Mouse (Mus musculus): ENCODE measurements around the gene Sept10. TPM values are rescaled to one million over a fixed set of nuclear protein-coding genes. Genes with fewer than 3 reads are reported as not detected.
A peak's percentile ranks its signal among the peaks of the same experiment; 100 is the strongest.

Gene Sept10
- polyA plus RNA-seq, 2 experiments = 40.1 to 48.8 TPM

DNA sequence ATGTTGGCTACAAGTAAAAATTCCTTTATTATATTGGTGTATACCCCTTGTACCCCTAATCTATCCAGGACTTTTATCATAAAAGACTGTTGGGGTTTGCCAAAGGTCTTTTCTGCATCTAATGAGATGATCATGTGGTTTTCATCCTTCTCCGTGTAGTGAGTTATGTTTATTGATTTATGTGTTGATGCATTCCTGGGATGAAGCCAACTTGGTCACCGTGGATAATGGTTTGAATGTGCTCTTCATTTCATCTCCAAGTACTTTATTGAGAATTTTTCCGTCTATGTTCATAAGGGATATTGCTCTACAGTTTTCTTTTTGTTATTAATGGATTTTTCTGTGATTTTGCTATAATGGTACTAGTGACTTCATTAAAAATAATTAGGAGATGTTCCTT, 27.9 kb upstream of the Sept10 start:
- Histone ChIP-seq H3K4me1 (ENCODE audit: control insufficient read depth, insufficient read depth, low read length) (peaks cover 6% of the 10 kb centered on the region; the same call in 1 of the 2 replicates), H3K4me3 (replicated peaks; ENCODE audit: low read length) (no peak overlapping the region), H3K4me2 (replicated peaks; ENCODE audit: low read depth, low read length, severe bottlenecking) (no peak overlapping the region), H3K9me3 (ENCODE audit: control insufficient read depth, low read length) (peaks cover 4% of the 10 kb centered on the region; the same call in 1 of the 2 replicates), H3K9ac (ENCODE audit: low read depth, low read length, severe bottlenecking) (no peak overlapping the region), H3K27ac (replicated peaks; ENCODE audit: low read depth, low read length) (no peak overlapping the region), H3K36me3 (ENCODE audit: control insufficient read depth, insufficient read depth, low read length) (no peaks in the 10 kb centered on the region), H3K27me3 (ENCODE audit: control insufficient read depth, insufficient read depth, low read length) (no peaks in the 10 kb centered on the region)
- ATAC-seq (ENCODE audit: low FRiP score, low read depth) = no peak
- TF ChIP-seq POLR2A (IDR thresholded peaks at IDR 0.05; ENCODE audit: borderline replicate concordance, extremely low read depth, insufficient read depth, insufficient read length) = no peak
- 62% methylated on average over 3 of the region's 3 CpGs for WGBS
- DNase-seq (ENCODE audit: low spot score) = peak; percentile 32

DNA sequence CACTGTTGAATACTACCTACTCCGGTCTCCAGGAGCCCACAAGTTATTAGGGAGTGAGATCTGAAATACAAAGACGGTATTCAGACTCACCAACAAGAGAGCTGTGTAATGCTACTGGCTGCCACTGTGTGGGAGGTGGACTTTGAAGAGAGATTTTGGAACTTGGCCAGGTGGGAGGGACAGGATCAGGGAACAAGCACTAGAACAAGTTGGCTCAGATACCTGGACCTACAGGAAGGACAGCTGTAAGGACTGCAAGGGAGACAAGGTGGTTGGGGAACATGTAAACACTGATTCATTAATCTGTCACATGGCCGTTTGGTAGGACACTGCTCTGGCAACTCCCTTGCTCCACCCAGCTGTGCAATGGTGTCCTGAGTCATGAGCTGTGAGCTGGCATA, 19.5 kb upstream of the Sept10 start:
- no peak for TF ChIP-seq POLR2A (IDR thresholded peaks at IDR 0.05; ENCODE audit: borderline replicate concordance, extremely low read depth, insufficient read depth, insufficient read length)
- ATAC-seq (ENCODE audit: low FRiP score, low read depth) = peak; percentile 26; the same call in 1 of the 2 replicates

DNA sequence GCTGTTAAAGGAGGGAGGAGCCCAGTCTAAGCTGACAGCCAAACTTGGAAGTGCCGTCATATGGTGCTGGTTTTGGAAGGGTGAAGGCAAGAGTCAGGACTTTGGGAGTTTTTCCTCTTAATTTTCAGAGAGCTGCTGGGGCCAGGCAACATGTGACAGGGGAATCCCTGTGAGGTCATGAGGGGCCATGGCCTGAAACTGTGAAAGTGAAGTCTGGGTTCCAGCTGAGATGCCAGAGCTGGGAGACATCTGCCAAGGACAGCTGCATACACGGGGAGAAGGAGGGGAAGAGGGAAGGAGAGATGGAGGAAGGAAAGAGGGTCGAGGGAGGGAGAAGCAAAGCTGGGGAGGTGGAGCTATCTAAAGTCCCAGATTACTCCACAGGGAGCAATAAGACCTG, 16.1 kb upstream of the Sept10 start:
- no peaks in the 10 kb centered on the region for H3K27me3 ChIP-seq (ENCODE audit: control insufficient read depth, insufficient read depth, low read length)
- no peak overlapping the region for H3K4me3 ChIP-seq (replicated peaks; ENCODE audit: low read length)
- H3K4me1 ChIP-seq (ENCODE audit: control insufficient read depth, insufficient read depth, low read length) = 0 out of 2 replicates have a peak, but pooled peaks cover 2% of the 10 kb centered on the region
- no peak for DNase-seq (ENCODE audit: low spot score)
- WGBS = 18% methylated on average over 3 of the region's 3 CpGs
- no peak for ATAC-seq (ENCODE audit: low FRiP score, low read depth)
- H3K27ac ChIP-seq (replicated peaks; ENCODE audit: low read depth, low read length) = no peak overlapping the region
- H3K9me3 ChIP-seq (ENCODE audit: control insufficient read depth, low read length) = no peaks in the 10 kb centered on the region
- no peak overlapping the region for H3K4me2 ChIP-seq (replicated peaks; ENCODE audit: low read depth, low read length, severe bottlenecking)
- H3K9ac ChIP-seq (ENCODE audit: low read depth, low read length, severe bottlenecking) = no peak overlapping the region
- H3K36me3 ChIP-seq (ENCODE audit: control insufficient read depth, insufficient read depth, low read length) = no peaks in the 10 kb centered on the region
- no peak for TF ChIP-seq POLR2A (IDR thresholded peaks at IDR 0.05; ENCODE audit: borderline replicate concordance, extremely low read depth, insufficient read depth, insufficient read length)

More for the DNA sequence above, 19.5 kb upstream of the Sept10 start:
- 48% methylated on average over 3 of the region's 3 CpGs for WGBS
- Histone ChIP-seq H3K4me1 (ENCODE audit: control insufficient read depth, insufficient read depth, low read length) (0 out of 2 replicates have a peak, but pooled peaks cover 1% of the 10 kb centered on the region), H3K27me3 (ENCODE audit: control insufficient read depth, insufficient read depth, low read length) (no peaks in the 10 kb centered on the region), H3K4me3 (replicated peaks; ENCODE audit: low read length) (no peak overlapping the region), H3K4me2 (replicated peaks; ENCODE audit: low read depth, low read length, severe bottlenecking) (no peak overlapping the region), H3K9ac (ENCODE audit: low read depth, low read length, severe bottlenecking) (no peak overlapping the region), H3K27ac (replicated peaks; ENCODE audit: low read depth, low read length) (no peak overlapping the region), H3K36me3 (ENCODE audit: control insufficient read depth, insufficient read depth, low read length) (no peaks in the 10 kb centered on the region), H3K9me3 (ENCODE audit: control insufficient read depth, low read length) (no peaks in the 10 kb centered on the region)
- peak; percentile 56 for DNase-seq (ENCODE audit: low spot score)

DNA sequence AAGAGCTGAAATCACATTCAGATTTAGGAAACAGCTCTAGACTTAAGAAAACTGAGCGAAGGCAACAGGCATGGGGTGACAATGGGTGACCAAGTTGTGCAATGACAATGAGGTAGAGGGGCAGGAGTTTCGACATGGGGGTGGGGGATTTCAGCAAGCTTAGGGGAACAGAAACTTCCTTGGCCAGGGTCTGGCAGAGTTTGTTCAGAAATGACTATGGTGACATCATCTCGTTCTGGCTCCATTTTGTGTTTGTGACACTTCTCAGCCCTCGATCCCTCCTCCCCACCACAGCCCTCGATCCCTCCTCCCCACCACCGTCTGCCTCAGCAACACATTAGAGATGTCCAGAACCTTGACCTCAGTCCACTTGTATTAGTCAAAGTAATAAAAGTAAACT, 14.8 kb upstream of the Sept10 start:
- no peak for TF ChIP-seq POLR2A (IDR thresholded peaks at IDR 0.05; ENCODE audit: borderline replicate concordance, extremely low read depth, insufficient read depth, insufficient read length)
- no peaks in the 10 kb centered on the region for H3K36me3 ChIP-seq (ENCODE audit: control insufficient read depth, insufficient read depth, low read length)
- WGBS = 75% methylated on average over 6 of the region's 6 CpGs
- no peak overlapping the region for H3K4me2 ChIP-seq (replicated peaks; ENCODE audit: low read depth, low read length, severe bottlenecking)
- H3K4me3 ChIP-seq (replicated peaks; ENCODE audit: low read length) = no peak overlapping the region
- H3K27me3 ChIP-seq (ENCODE audit: control insufficient read depth, insufficient read depth, low read length) = no peaks in the 10 kb centered on the region
- ATAC-seq (ENCODE audit: low FRiP score, low read depth) (no peak), DNase-seq (ENCODE audit: low spot score) (no peak)
- no peaks in the 10 kb centered on the region for H3K9me3 ChIP-seq (ENCODE audit: control insufficient read depth, low read length)
- H3K27ac ChIP-seq (replicated peaks; ENCODE audit: low read depth, low read length) = no peak overlapping the region
- H3K9ac ChIP-seq (ENCODE audit: low read depth, low read length, severe bottlenecking) = no peak overlapping the region
- 0 out of 2 replicates have a peak, but pooled peaks cover 2% of the 10 kb centered on the region for H3K4me1 ChIP-seq (ENCODE audit: control insufficient read depth, insufficient read depth, low read length)

DNA sequence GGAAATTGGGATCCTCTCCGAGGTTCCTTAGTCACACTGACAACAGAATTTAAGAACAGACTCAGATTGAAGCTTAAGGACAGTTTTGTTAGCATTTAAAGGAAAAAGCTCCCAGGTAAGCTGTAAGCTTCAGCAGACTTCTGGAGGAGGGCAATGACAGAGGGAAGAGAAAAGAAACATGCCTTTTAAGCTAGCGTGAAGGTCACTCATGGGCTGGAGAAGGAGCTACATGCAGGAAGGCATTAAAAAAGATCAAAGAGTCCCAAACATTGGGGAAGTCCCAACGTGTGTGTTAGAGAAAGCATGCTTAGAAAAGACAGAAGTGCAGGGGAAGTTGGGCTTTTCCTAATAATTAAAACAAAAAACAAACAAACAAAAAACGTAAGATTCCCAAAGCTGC, 14.2 kb upstream of the Sept10 start:
- no peaks in the 10 kb centered on the region for H3K9me3 ChIP-seq (ENCODE audit: control insufficient read depth, low read length)
- H3K27ac ChIP-seq (replicated peaks; ENCODE audit: low read depth, low read length) = no peak overlapping the region
- H3K9ac ChIP-seq (ENCODE audit: low read depth, low read length, severe bottlenecking) = no peak overlapping the region
- no peak for TF ChIP-seq POLR2A (IDR thresholded peaks at IDR 0.05; ENCODE audit: borderline replicate concordance, extremely low read depth, insufficient read depth, insufficient read length)
- 0 out of 2 replicates have a peak, but pooled peaks cover 2% of the 10 kb centered on the region for H3K4me1 ChIP-seq (ENCODE audit: control insufficient read depth, insufficient read depth, low read length)
- H3K27me3 ChIP-seq (ENCODE audit: control insufficient read depth, insufficient read depth, low read length) = no peaks in the 10 kb centered on the region
- H3K36me3 ChIP-seq (ENCODE audit: control insufficient read depth, insufficient read depth, low read length) = no peaks in the 10 kb centered on the region
- DNase-seq (ENCODE audit: low spot score) (no peak), ATAC-seq (ENCODE audit: low FRiP score, low read depth) (no peak)
- H3K4me3 ChIP-seq (replicated peaks; ENCODE audit: low read length) = no peak overlapping the region
- no peak overlapping the region for H3K4me2 ChIP-seq (replicated peaks; ENCODE audit: low read depth, low read length, severe bottlenecking)
- 40% methylated on average over 4 of the region's 4 CpGs for WGBS

DNA sequence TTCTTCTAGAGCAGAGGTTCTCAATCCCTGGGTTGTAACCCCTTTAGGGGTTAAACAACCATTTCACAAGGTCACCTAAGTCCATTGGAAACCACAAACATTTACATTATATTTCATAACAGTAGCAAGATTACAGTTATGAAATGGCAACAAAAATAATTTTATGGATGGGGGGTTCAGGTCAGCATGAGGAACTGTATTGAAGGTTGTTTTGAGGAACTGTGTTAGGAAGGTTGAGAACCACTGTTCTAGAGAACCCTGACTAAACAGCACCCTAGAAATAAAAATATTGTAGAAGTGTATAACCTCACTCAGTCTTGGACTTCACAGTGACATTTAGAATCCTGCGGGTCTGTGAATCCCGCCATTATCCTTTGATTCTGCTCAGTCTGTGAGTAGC, 13.6 kb upstream of the Sept10 start:
- Histone ChIP-seq H3K4me2 (replicated peaks; ENCODE audit: low read depth, low read length, severe bottlenecking) (no peak overlapping the region), H3K4me1 (ENCODE audit: control insufficient read depth, insufficient read depth, low read length) (0 out of 2 replicates have a peak, but pooled peaks cover 2% of the 10 kb centered on the region), H3K27ac (replicated peaks; ENCODE audit: low read depth, low read length) (no peak overlapping the region), H3K27me3 (ENCODE audit: control insufficient read depth, insufficient read depth, low read length) (no peaks in the 10 kb centered on the region), H3K36me3 (ENCODE audit: control insufficient read depth, insufficient read depth, low read length) (no peaks in the 10 kb centered on the region), H3K9ac (ENCODE audit: low read depth, low read length, severe bottlenecking) (no peak overlapping the region), H3K4me3 (replicated peaks; ENCODE audit: low read length) (no peak overlapping the region), H3K9me3 (ENCODE audit: control insufficient read depth, low read length) (no peaks in the 10 kb centered on the region)
- no peak for ATAC-seq (ENCODE audit: low FRiP score, low read depth)
- WGBS = 97% methylated on average over 2 of the region's 2 CpGs
- DNase-seq (ENCODE audit: low spot score) = no peak
- no peak for TF ChIP-seq POLR2A (IDR thresholded peaks at IDR 0.05; ENCODE audit: borderline replicate concordance, extremely low read depth, insufficient read depth, insufficient read length)
